Mouse (Mus musculus) lung, embryonic 16.5 days (tissue): ENCODE measurements around the gene Rbms2. TPM values are rescaled to one million over a fixed set of nuclear protein-coding genes. Genes with fewer than 3 reads are reported as not detected.
"Not testable (repeated sequence)": the region's sequence is repeated elsewhere in the genome, so short reads cannot be mapped to it uniquely, and the experiment has no call there.

Experiments
- ATAC-seq: fragments of 200-750 bp; cut with Nextera tagmentation; 2 replicates; pipeline ENCODE4 v1.8.0; 2017; ENCODE audit warnings: low read depth, mild to moderate bottlenecking, moderate library complexity
- H3K27ac ChIP-seq: fragments of 300-500 bp; sonication (generic); 2 replicates; pipeline ENCODE4 v1.5.1; 2014; ENCODE audit warnings: mild to moderate bottlenecking, control low read depth, low read length
- H3K27me3 ChIP-seq: fragments of 300-500 bp; sonication (generic); 2 replicates; pipeline ENCODE4 v1.6.1; 2014; ENCODE audit warnings: low read depth, low read length, mixed read lengths; ENCODE audit not compliant: control insufficient read depth, insufficient read depth
- H3K36me3 ChIP-seq: fragments of 300-500 bp; sonication (generic); 2 replicates; pipeline ENCODE4 v1.6.1; 2014; ENCODE audit warnings: low read length; ENCODE audit not compliant: control insufficient read depth, insufficient read depth
- H3K4me1 ChIP-seq: fragments of 300-500 bp; sonication (generic); replicated peaks from 2 replicates; pipeline ENCODE4 v1.6.1; 2014; ENCODE audit warnings: low read length, mixed read lengths; ENCODE audit not compliant: control insufficient read depth, insufficient read depth
- H3K4me2 ChIP-seq: fragments of 300-500 bp; sonication (generic); 2 replicates; pipeline ENCODE4 v1.6.1; 2014; ENCODE audit warnings: low read depth, low read length, control low read depth
- H3K4me3 ChIP-seq: fragments of 300-500 bp; sonication (generic); 2 replicates; pipeline ENCODE4 v1.5.1; 2014; ENCODE audit warnings: mild to moderate bottlenecking, low read length, control low read depth
- H3K9ac ChIP-seq: fragments of 300-500 bp; sonication (generic); 2 replicates; pipeline ENCODE4 v1.6.1; 2014; ENCODE audit warnings: low read length, control low read depth
- H3K9me3 ChIP-seq: fragments of 300-500 bp; sonication (generic); 2 replicates; pipeline ENCODE4 v1.6.1; 2016; ENCODE audit warnings: low read length; ENCODE audit not compliant: control insufficient read depth
- WGBS: fragments of 180-500 bp; shearing (Covaris S2); extraction: QIAGEN DNeasy Blood & Tissue Kit; methylation state at CpG from one replicate; pipeline ENCODE4 v1.1.7; 2014; 5-methylcytosine and 5-hydroxymethylcytosine counted together
- polyA plus RNA-seq: library from polyadenylated mRNA; unstranded; fragments of >200 nt; fragmentation: Nextera tagmentation; extraction: Ambion mirVana; gene quantifications from 2 replicates; pipeline ENCODE4 v1.2.1, GENCODE M21; 2015

The Rbms2 gene
- polyA plus RNA-seq = 37.4 and 40.7 TPM in 2 replicates

DNA sequence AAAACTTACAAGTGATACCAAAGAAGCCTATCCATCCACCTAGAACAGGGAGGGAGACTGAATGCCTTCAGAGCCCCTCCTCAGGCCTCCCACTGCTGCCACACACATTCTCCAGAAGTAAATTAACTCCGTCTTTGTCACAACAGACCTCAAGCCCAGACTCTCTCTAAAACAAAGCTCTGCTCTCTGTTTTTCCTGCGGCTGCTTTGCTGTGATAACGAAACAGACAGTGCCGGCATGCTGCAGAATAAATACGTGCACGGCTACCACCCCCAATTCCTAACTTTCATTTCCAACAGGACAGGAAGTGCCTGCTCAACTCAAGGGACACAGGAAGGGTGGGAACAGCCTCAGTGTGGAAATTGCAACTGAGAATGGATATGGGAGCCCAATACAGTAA is at the start of gene Rbms2:
Gene Rbms2, minus strand, starts transcription at position 309 of the 400 bp plus-strand sequence.
- H3K27me3 ChIP-seq = no peaks in the 10 kb centered on the region
- H3K4me2 ChIP-seq = peak within 1 kb of the TSS; percentile 44
- peak within 1 kb of the TSS; percentile 35 for H3K4me3 ChIP-seq
- no peaks in the 10 kb centered on the region for H3K9me3 ChIP-seq
- no peaks in the 10 kb centered on the region for H3K36me3 ChIP-seq
- 2% methylated on average over 6 of the region's 6 CpGs for WGBS
- peaks cover 14% of the 10 kb centered on the region for H3K4me1 ChIP-seq
- ATAC-seq = peak; percentile 42
- H3K27ac ChIP-seq = peak within 1 kb of the TSS; percentile 76
- H3K9ac ChIP-seq = peak within 1 kb of the TSS; percentile 53

DNA sequence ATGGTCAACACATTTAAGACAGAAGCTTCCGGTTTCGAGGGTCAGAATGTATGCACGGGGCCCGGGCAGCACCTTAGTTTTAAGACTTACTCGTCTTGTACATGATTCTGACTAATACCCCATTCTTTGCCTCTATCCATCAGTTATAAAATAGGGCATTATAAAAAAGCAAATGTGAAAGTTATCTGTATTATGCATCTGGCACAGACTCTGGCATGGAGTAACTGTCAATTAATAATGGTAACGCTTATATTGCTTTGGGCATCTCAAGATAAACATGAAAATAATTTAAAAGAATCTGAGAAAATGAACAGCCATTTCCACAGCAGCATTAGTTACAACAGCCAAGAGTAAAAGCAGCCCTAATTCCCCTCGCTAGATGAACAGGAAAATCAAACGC is 47.9 kb upstream of the Rbms2 start:
- Histone ChIP-seq H3K4me1 (peaks cover 7% of the 10 kb centered on the region), H3K36me3 (no peaks in the 10 kb centered on the region)

DNA sequence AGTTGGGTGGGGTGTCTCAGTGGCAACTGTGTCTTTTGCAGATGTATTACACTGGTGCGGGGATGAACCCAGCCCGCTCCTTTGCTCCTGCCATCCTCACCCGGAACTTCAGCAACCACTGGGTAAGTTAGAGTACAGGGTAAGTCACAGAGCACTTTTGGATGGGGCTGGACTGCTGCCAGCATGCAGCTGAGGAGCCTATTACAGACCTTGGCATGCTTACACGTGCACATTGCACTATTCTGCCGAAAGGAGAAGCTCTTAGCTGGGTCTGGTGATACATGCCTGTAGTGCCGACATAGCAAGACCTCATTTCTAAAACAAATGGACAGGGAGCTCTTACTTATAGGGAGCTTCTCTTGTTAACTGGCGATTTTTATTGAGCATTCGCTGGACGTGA is 47.5 kb upstream of the Rbms2 start:
- 69% methylated on average over 9 of the region's 9 CpGs for WGBS
- no peak overlapping the region for H3K27ac ChIP-seq
- H3K9ac ChIP-seq = no peak overlapping the region
- no peaks in the 10 kb centered on the region for H3K27me3 ChIP-seq
- no peak for ATAC-seq
- no peaks in the 10 kb centered on the region for H3K9me3 ChIP-seq
- no peak overlapping the region for H3K4me3 ChIP-seq
- no peak overlapping the region for H3K4me2 ChIP-seq
- peaks cover 5% of the 10 kb centered on the region for H3K4me1 ChIP-seq
- no peaks in the 10 kb centered on the region for H3K36me3 ChIP-seq

More for the DNA sequence above, 47.9 kb upstream of the Rbms2 start:
- no peak overlapping the region for H3K4me3 ChIP-seq
- WGBS = 84% methylated on average over 8 of the region's 8 CpGs
- H3K4me2 ChIP-seq = no peak overlapping the region
- ATAC-seq = no peak
- no peak overlapping the region for H3K27ac ChIP-seq
- no peaks in the 10 kb centered on the region for H3K9me3 ChIP-seq
- H3K9ac ChIP-seq = no peak overlapping the region
- H3K27me3 ChIP-seq = no peaks in the 10 kb centered on the region

DNA sequence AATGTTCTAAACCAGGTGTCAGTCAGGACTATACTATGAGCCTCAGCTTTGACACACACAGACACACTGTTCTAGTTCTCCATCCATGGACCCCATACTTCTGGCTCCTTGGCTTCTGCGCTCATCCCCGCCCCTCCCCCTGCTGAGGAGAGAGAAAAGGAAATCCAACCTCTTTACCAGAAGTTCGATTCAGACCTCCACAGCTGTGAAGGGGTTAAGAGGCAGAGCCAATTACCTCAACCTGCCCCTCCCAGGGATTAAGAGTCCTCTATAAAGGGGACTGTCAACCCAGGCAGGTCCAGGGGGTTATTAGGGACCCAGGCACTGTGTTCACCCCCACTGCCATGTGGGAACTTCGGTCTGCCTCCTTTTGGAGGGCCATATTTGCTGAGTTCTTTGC is 45.4 kb upstream of the Rbms2 start, which contains the start of gene Mip:
Gene Mip, plus strand, starts transcription at position 301 of the 400 bp plus-strand sequence.
- no peaks in the 10 kb centered on the region for H3K36me3 ChIP-seq
- H3K27ac ChIP-seq = no peak within 1 kb of the TSS
- H3K4me2 ChIP-seq = no peak within 1 kb of the TSS
- H3K9me3 ChIP-seq = no peaks in the 10 kb centered on the region
- no peak within 1 kb of the TSS for H3K4me3 ChIP-seq
- no peaks in the 10 kb centered on the region for H3K27me3 ChIP-seq
- no peaks in the 10 kb centered on the region for H3K4me1 ChIP-seq
- ATAC-seq = no peak
- H3K9ac ChIP-seq = peak within 1 kb of the TSS; percentile 27; the same call in 1 of the 2 replicates
- WGBS = 54% methylated on average over 4 of the region's 4 CpGs

- Histone ChIP-seq H3K4me1 (no peaks in the 10 kb centered on the region), H3K4me3 (no peak overlapping the region), H3K27ac (no peak overlapping the region), H3K9me3 (no peaks in the 10 kb centered on the region), H3K9ac (peak overlapping the region; percentile 27; the same call in 1 of the 2 replicates), H3K4me2 (no peak overlapping the region), H3K36me3 (no peaks in the 10 kb centered on the region), H3K27me3 (no peaks in the 10 kb centered on the region)
- 48% methylated on average over 5 of the region's 5 CpGs for WGBS
- ATAC-seq = no peak
Observed at GRCm38 (mm10) chr10:128225064-128225463, 45.0 kb upstream of the Rbms2 start.

- H3K36me3 ChIP-seq = no peaks in the 10 kb centered on the region
- no peaks in the 10 kb centered on the region for H3K4me1 ChIP-seq
- no peak overlapping the region for H3K9ac ChIP-seq
- no peak for ATAC-seq
- no peak overlapping the region for H3K4me3 ChIP-seq
- no peaks in the 10 kb centered on the region for H3K9me3 ChIP-seq
- no peak overlapping the region for H3K4me2 ChIP-seq
- no peaks in the 10 kb centered on the region for H3K27me3 ChIP-seq
- 47% methylated on average over 16 of the region's 16 CpGs for WGBS
- no peak overlapping the region for H3K27ac ChIP-seq
Observed at GRCm38 (mm10) chr10:128221533-128222286, 41.6 kb upstream of the Rbms2 start.

- H3K27ac ChIP-seq = no peak overlapping the region
- no peaks in the 10 kb centered on the region for H3K36me3 ChIP-seq
- no peak overlapping the region for H3K4me2 ChIP-seq
- no peaks in the 10 kb centered on the region for H3K4me1 ChIP-seq
- 89% methylated on average over 18 of the region's 18 CpGs for WGBS
- no peak overlapping the region for H3K4me3 ChIP-seq
- no peak overlapping the region for H3K9ac ChIP-seq
- no peak for ATAC-seq
- peaks cover 4% of the 10 kb centered on the region; the same call in 1 of the 2 replicates for H3K27me3 ChIP-seq
- no peaks in the 10 kb centered on the region for H3K9me3 ChIP-seq
Observed at GRCm38 (mm10) chr10:128218387-128219117, 38.5 kb upstream of the Rbms2 start.

- no peaks in the 10 kb centered on the region for H3K9me3 ChIP-seq
- 78% methylated on average over 5 of the region's 5 CpGs for WGBS
- no peak for ATAC-seq
Observed at GRCm38 (mm10) chr10:128214981-128215380, 34.9 kb upstream of the Rbms2 start.

DNA sequence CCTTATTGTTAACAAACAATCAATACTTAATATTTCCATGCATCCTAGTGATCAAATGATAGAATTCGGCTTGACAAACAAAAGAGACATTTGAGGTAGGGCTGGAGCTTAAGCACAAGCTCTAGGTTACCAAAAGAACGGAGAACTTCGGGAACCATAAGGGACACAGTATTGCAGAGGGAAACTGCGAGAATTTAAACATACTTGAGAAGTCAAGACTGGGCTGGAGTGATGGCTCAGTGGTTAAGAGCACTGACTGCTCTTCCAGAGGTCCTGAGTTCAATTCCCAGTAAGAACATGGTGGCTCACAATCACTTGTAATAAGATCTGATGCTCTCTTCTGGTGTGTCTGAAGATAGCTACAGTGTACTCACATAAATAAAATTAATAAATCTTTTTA is 34.0 kb upstream of the Rbms2 start:
- 83% methylated on average over 4 of the region's 4 CpGs for WGBS
- not testable (repeated sequence) for H3K4me1 ChIP-seq, ATAC-seq, H3K9ac ChIP-seq, H3K36me3 ChIP-seq, H3K9me3 ChIP-seq, H3K4me3 ChIP-seq, H3K27me3 ChIP-seq, H3K4me2 ChIP-seq, H3K27ac ChIP-seq

More at GRCm38 (mm10) chr10:128214981-128215380, 34.9 kb upstream of the Rbms2 start:
- no peak overlapping the region for H3K4me2 ChIP-seq
- no peak overlapping the region for H3K4me3 ChIP-seq
- H3K36me3 ChIP-seq = no peaks in the 10 kb centered on the region
- no peak overlapping the region for H3K9ac ChIP-seq
- no peak overlapping the region for H3K27ac ChIP-seq
- peaks cover 8% of the 10 kb centered on the region for H3K4me1 ChIP-seq
- peaks cover 6% of the 10 kb centered on the region; the same call in 1 of the 2 replicates for H3K27me3 ChIP-seq
